Mouse (Mus musculus): ENCODE measurements around the gene Acan.

DNA sequence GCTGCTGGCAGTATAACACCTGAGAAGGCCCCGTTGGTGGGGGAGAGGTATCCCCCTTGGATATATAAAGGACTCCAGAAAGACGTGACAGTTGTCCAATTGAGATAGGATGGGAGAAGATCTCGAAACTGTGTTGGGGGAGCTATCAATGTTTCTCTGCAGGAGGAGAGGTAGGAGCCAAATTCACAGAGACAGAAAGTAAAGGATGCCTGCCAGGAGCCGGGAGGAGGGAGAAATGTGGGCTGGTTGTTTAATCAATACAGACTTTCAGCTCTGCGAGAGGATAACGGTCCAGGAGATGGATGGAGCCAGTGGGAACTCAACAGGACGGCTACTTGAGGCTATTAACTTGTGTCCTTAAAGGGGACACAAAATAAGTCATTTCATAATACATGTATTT is 14.2 kb downstream of the Acan start:
- TF ChIP-seq CTCF (conservative IDR thresholded peaks at IDR 0.05; ENCODE audit: low read length) (no peak), NANOG (IDR thresholded peaks at IDR 0.05; ENCODE audit: borderline replicate concordance, low read length) (no peak), POU5F1 (IDR thresholded peaks at IDR 0.05; ENCODE audit: borderline replicate concordance, low read length) (no peak)
